Mouse (Mus musculus): Measurements from ENCODE around the gene Rccd1. TPM values are rescaled to one million over a fixed set of nuclear protein-coding genes. Genes with fewer than 3 reads are reported as not detected.

Rccd1 gene
- polyA plus RNA-seq, 1 experiment from 2014 or later, result 7.2 TPM

DNA sequence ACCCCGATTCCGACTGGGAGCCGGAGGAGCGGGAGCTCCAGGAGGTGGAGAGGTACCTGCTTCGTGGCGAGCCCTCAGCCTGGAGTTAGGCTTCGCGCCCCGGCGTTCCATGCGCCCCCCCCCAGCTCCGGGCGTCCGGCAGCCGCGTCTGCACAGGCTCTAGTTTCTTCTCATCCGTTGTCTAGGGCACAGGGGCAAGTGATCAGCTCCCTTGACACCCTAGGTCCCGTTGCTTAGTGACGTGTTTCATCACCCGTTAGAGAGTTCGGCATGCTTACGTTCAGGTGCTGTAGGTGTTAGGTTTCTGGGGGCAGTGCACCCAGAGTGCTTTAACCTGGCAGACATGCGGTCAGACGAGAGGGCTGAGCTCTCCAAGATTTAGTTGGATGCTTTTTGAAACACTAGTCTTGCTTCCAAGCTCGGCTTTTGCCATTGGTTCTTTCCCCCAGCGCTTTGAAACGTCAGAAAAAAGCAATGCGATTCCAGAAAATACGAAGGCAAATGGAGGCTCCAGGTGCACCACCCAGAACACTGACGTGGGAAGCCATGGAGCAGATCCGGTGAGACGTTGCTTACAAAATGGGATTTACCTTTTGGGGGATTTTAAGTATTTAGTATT is 62.8 kb downstream of the Rccd1 start:
- 1% methylated on average over 32 of the region's 32 CpGs for WGBS
- H3K27ac ChIP-seq (ENCODE audit: low read length), result peak overlapping the region; percentile 55
- H3K9me3 ChIP-seq (ENCODE audit: control insufficient read depth, low read length), result no peaks in the 10 kb centered on the region
- H3K4me2 ChIP-seq (ENCODE audit: low read depth, low read length), result peak overlapping the region; percentile 82
- H3K36me3 ChIP-seq (ENCODE audit: control insufficient read depth, insufficient read depth, low read length), result peaks cover 21% of the 10 kb centered on the region
- ATAC-seq (ENCODE audit: low read depth), result peak; percentile 62
- peak overlapping the region; percentile 81 for H3K9ac ChIP-seq (ENCODE audit: low read length)
- H3K4me1 ChIP-seq (replicated peaks; ENCODE audit: control insufficient read depth, insufficient read depth, low read length), result peaks cover 11% of the 10 kb centered on the region
- H3K4me3 ChIP-seq (ENCODE audit: low read length), result peak overlapping the region; percentile 81
- no peaks in the 10 kb centered on the region for H3K27me3 ChIP-seq (ENCODE audit: control insufficient read depth, insufficient read depth, low read depth, low read length)

DNA sequence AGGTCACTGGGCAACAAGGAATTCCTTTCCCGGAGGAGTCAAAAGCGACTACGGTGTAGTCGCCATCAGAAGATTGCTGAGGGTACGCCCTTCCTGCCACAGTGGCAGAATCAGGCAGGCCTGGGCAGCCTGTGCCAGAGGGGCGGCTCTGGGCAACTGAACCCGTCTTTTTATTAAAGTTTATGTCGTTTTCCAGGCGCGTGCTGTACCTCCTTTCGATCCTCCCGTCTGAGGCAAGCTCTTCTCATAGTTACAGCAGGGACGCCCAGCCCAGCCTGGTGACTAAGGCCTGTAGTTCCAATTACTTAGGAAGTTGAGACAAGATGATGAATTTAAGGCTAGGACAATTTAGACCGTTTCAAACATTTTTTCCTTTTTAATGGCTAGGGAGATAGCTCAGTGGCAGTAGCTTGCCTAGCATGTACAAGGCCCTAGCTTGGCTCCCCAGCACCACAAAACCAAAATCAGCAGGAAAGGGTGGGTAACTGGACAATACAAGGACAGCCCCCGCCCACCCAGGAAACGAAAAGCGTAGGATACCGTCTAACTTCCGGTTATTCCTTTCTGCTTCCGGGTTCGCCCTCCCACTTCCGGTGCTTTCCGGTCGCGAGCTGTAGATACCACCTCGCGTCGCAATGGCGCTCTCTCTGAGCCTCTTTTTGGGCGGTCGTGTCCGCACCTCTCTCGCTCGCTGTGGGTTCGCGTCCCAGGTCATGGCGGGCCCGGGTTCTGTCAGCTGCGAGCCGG is 63.5 kb downstream of the Rccd1 start, which contains the start of gene Ngrn:
TSS of gene Ngrn (plus strand) at position 591 of the 747 bp plus-strand sequence.
- Histone ChIP-seq H3K4me3 (ENCODE audit: low read length) (peak within 1 kb of the TSS; percentile 81), H3K9ac (ENCODE audit: low read length) (peak within 1 kb of the TSS; percentile 81), H3K4me2 (ENCODE audit: low read depth, low read length) (peak within 1 kb of the TSS; percentile 82), H3K27ac (ENCODE audit: low read length) (peak within 1 kb of the TSS; percentile 79), H3K9me3 (ENCODE audit: control insufficient read depth, low read length) (no peaks in the 10 kb centered on the region), H3K4me1 (replicated peaks; ENCODE audit: control insufficient read depth, insufficient read depth, low read length) (peaks cover 11% of the 10 kb centered on the region), H3K36me3 (ENCODE audit: control insufficient read depth, insufficient read depth, low read length) (peaks cover 17% of the 10 kb centered on the region), H3K27me3 (ENCODE audit: control insufficient read depth, insufficient read depth, low read depth, low read length) (no peaks in the 10 kb centered on the region)
- peak; percentile 94 for ATAC-seq (ENCODE audit: low read depth)
- WGBS, result 26% methylated on average over 40 of the region's 40 CpGs

DNA sequence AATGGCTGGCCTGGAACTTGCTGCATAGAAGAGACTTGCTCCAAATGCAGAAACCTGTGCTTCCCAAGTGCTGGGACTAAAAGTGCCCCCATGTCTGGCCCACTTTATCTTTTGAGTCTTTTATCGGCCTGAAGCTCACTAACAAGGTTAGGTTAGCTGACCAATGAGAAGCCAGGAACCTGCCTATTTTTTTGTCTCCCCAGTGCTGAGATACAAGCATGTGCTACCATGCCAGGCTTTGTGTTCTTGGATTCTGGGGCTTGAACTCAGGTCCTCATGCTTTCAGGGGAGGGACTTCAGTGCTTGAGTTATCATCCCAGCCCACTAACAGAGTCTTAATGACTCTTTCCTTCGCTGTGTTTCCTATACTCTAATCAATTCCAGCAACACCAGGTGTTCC is 66.5 kb downstream of the Rccd1 start:
- no peak overlapping the region for H3K4me3 ChIP-seq (ENCODE audit: low read length)
- H3K9me3 ChIP-seq (ENCODE audit: control insufficient read depth, low read length), result no peaks in the 10 kb centered on the region
- ATAC-seq (ENCODE audit: low read depth), result no peak
- H3K4me1 ChIP-seq (replicated peaks; ENCODE audit: control insufficient read depth, insufficient read depth, low read length), result peaks cover 11% of the 10 kb centered on the region
- no peaks in the 10 kb centered on the region for H3K36me3 ChIP-seq (ENCODE audit: control insufficient read depth, insufficient read depth, low read length)
- H3K27ac ChIP-seq (ENCODE audit: low read length), result no peak overlapping the region
- 55% methylated on average over 2 of the region's 2 CpGs for WGBS
- no peak overlapping the region for H3K4me2 ChIP-seq (ENCODE audit: low read depth, low read length)
- H3K27me3 ChIP-seq (ENCODE audit: control insufficient read depth, insufficient read depth, low read depth, low read length), result no peaks in the 10 kb centered on the region
- no peak overlapping the region for H3K9ac ChIP-seq (ENCODE audit: low read length)

DNA sequence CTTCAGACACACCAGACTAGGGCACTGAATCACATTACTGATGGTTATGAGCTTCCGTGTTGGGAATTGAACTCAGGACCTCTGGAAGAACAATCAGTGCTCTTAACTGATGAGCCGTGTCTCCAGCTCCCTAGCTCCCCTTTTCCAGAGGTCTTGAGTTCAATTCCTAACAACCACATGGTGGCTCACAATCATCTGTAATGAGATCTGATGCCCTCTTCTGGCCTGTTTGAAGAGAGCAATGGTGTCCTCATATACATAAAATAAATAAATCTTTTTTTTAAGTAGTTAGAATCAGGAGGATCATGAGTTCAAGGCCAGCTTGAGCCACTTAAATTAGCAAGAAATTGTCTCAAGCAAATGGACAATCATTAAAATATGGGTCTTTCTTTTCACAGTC is 68.3 kb downstream of the Rccd1 start:
- H3K4me3 ChIP-seq (ENCODE audit: low read length), result no peak overlapping the region
- H3K27ac ChIP-seq (ENCODE audit: low read length), result no peak overlapping the region
- no peaks in the 10 kb centered on the region for H3K36me3 ChIP-seq (ENCODE audit: control insufficient read depth, insufficient read depth, low read length)
- H3K9me3 ChIP-seq (ENCODE audit: control insufficient read depth, low read length), result no peaks in the 10 kb centered on the region
- no peak overlapping the region for H3K4me2 ChIP-seq (ENCODE audit: low read depth, low read length)
- no peak overlapping the region for H3K9ac ChIP-seq (ENCODE audit: low read length)
- no peak for ATAC-seq (ENCODE audit: low read depth)
- no peaks in the 10 kb centered on the region for H3K27me3 ChIP-seq (ENCODE audit: control insufficient read depth, insufficient read depth, low read depth, low read length)
- WGBS, result 70% methylated on average over 2 of the region's 2 CpGs
- peaks cover 5% of the 10 kb centered on the region; the same call in 1 of the 2 replicates for H3K4me1 ChIP-seq (replicated peaks; ENCODE audit: control insufficient read depth, insufficient read depth, low read length)

DNA sequence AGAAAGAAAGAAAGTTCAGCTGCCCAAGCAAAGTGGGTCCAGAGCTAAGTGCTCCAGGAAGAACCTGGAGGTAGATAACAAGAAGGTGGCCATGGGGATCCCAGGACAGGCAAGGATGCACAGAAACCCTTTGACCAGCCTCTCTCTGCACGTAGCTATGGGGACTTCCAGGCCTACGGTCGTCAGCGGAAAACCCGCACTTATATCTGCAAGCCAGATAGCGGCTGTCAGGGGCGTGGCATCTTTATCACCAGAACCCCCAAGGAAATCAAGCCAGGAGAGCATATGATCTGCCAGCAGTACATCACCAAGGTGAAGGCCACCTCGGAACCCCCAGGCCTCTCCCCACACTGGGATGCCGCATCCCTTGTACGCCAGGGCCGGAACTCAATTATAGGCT is 71.4 kb downstream of the Rccd1 start:
- Histone ChIP-seq H3K9ac (ENCODE audit: low read length) (no peak overlapping the region), H3K9me3 (ENCODE audit: control insufficient read depth, low read length) (no peaks in the 10 kb centered on the region), H3K4me1 (replicated peaks; ENCODE audit: control insufficient read depth, insufficient read depth, low read length) (no peaks in the 10 kb centered on the region), H3K4me2 (ENCODE audit: low read depth, low read length) (no peak overlapping the region), H3K4me3 (ENCODE audit: low read length) (no peak overlapping the region), H3K36me3 (ENCODE audit: control insufficient read depth, insufficient read depth, low read length) (no peaks in the 10 kb centered on the region), H3K27me3 (ENCODE audit: control insufficient read depth, insufficient read depth, low read depth, low read length) (no peaks in the 10 kb centered on the region), H3K27ac (ENCODE audit: low read length) (no peak overlapping the region)
- 80% methylated on average over 11 of the region's 11 CpGs for WGBS
- no peak for ATAC-seq (ENCODE audit: low read depth)

DNA sequence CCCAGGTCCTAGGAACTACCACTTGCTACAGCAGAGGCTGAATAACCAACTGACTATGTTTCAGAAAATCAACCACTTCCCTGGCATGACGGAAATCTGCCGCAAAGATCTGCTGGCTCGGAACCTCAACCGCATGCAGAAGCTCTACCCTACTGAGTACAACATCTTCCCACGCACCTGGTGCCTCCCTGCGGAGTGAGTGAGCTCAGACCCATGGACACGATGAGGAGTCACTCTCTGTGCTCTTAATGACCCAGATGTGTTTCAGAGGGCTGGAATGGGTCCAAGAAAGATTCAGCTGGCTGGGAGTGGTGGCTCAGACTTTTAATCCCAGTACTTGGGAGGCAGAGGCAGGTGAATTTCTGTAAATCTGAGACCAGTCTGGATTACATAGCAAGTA is 71.8 kb downstream of the Rccd1 start:
- ATAC-seq (ENCODE audit: low read depth), result no peak
- 79% methylated on average over 7 of the region's 7 CpGs for WGBS
- H3K9ac ChIP-seq (ENCODE audit: low read length), result no peak overlapping the region

DNA sequence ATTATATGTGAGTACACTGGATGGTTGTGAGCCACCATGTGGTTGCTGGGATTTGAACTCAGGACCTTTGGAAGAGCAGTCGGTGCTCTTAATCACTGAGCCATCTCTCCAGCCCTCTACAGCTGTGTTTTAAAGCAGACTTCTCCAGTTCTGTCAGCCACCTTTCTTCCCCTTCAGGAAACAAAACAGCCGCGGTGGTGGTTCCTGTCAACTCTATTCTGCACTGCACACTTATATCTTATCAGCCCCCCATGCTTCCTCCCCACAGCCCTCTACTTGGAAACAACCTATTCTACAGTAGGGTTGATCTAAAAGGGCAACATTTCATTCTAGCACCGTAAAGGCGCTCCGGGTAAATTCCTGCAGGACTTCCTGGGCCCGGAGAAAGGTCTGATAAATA is 77.4 kb downstream of the Rccd1 start:
- Histone ChIP-seq H3K9ac (ENCODE audit: low read length) (peak overlapping the region; percentile 78), H3K36me3 (ENCODE audit: control insufficient read depth, insufficient read depth, low read length) (no peaks in the 10 kb centered on the region), H3K4me1 (replicated peaks; ENCODE audit: control insufficient read depth, insufficient read depth, low read length) (0 out of 2 replicates have a peak, but pooled peaks cover 4% of the 10 kb centered on the region), H3K4me2 (ENCODE audit: low read depth, low read length) (peak overlapping the region; percentile 73), H3K27me3 (ENCODE audit: control insufficient read depth, insufficient read depth, low read depth, low read length) (no peaks in the 10 kb centered on the region), H3K9me3 (ENCODE audit: control insufficient read depth, low read length) (no peaks in the 10 kb centered on the region), H3K4me3 (ENCODE audit: low read length) (peak overlapping the region; percentile 63), H3K27ac (ENCODE audit: low read length) (no peak overlapping the region; the same call in 1 of the 2 replicates)
- ATAC-seq (ENCODE audit: low read depth), result no peak
- 39% methylated on average over 7 of the region's 7 CpGs for WGBS

More for the DNA sequence above, 71.8 kb downstream of the Rccd1 start:
- Histone ChIP-seq H3K36me3 (ENCODE audit: control insufficient read depth, insufficient read depth, low read length) (no peaks in the 10 kb centered on the region), H3K27ac (ENCODE audit: low read length) (no peak overlapping the region), H3K4me3 (ENCODE audit: low read length) (no peak overlapping the region), H3K4me1 (replicated peaks; ENCODE audit: control insufficient read depth, insufficient read depth, low read length) (no peaks in the 10 kb centered on the region), H3K27me3 (ENCODE audit: control insufficient read depth, insufficient read depth, low read depth, low read length) (no peaks in the 10 kb centered on the region), H3K9me3 (ENCODE audit: control insufficient read depth, low read length) (no peaks in the 10 kb centered on the region), H3K4me2 (ENCODE audit: low read depth, low read length) (no peak overlapping the region)

DNA sequence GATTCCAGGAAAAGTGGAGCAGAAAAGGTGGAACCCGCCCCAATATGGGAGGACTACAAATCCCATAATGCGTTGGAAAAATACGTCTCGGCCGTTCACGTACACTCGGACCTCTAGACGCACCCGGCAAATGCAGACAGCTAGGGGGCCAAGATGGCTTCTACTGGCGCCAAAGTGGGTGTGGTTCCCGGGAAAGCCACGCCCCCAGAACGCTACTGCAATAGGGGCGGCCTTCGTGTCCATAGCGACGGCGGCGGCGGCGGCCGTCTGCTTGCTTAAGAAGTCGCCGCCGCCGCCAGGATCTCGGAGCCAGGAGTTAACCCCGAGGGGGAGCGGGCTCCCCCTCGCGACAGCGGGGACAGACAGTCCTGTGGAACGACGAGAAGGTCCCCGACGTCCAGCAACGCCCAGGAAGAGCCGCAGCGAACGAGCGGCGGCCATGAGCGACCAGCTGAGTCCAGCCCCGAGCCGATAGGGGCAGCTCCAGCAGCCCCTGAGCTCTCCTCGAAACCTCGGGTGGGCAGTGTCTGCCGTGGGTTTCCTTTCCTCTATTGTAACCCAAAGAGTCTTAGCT is 78.0 kb downstream of the Rccd1 start, which contains the start of gene Ttll13:
TSS of gene Ttll13 (plus strand) at position 229 of the 574 bp plus-strand sequence.
- WGBS, result under 1% methylated on average over 48 of the region's 48 CpGs
- H3K4me3 ChIP-seq (ENCODE audit: low read length), result peak within 1 kb of the TSS; percentile 63

DNA sequence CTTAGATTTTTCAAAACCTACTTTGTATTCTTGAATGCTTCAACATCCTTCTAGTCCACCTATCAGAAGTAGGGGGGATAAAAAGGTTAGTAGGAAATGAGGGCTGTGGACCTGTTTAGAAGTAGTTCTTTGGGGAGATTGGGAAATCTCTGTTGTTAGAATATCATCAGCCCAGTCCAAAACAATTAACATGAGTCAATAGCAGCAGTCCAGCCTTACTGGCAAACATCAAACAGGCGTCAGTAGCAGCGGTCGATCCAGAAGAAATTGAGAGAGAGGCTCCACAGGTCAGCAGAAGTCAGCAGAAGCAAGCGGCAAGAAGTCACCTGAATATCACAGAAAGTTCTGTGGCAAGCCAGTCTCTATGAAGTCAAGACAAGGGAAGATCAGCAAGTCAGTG is 79.4 kb downstream of the Rccd1 start:
- no peaks in the 10 kb centered on the region for H3K27me3 ChIP-seq (ENCODE audit: control insufficient read depth, insufficient read depth, low read depth, low read length)
- H3K9me3 ChIP-seq (ENCODE audit: control insufficient read depth, low read length), result no peaks in the 10 kb centered on the region
- H3K36me3 ChIP-seq (ENCODE audit: control insufficient read depth, insufficient read depth, low read length), result 0 out of 2 replicates have a peak, but pooled peaks cover 3% of the 10 kb centered on the region
- no peak for ATAC-seq (ENCODE audit: low read depth)
- no peak overlapping the region for H3K4me3 ChIP-seq (ENCODE audit: low read length)
- whole genome bisulfite sequencing, result 90% methylated on average over 4 of the region's 4 CpGs
- no peak overlapping the region for H3K4me2 ChIP-seq (ENCODE audit: low read depth, low read length)
- no peak overlapping the region for H3K9ac ChIP-seq (ENCODE audit: low read length)
- H3K27ac ChIP-seq (ENCODE audit: low read length), result no peak overlapping the region
- H3K4me1 ChIP-seq (replicated peaks; ENCODE audit: control insufficient read depth, insufficient read depth, low read length), result 0 out of 2 replicates have a peak, but pooled peaks cover 4% of the 10 kb centered on the region

More for the DNA sequence above, 78.0 kb downstream of the Rccd1 start, which contains the start of gene Ttll13:
- H3K9ac ChIP-seq (ENCODE audit: low read length), result peak within 1 kb of the TSS; percentile 78
- 0 out of 2 replicates have a peak, but pooled peaks cover 4% of the 10 kb centered on the region for H3K4me1 ChIP-seq (replicated peaks; ENCODE audit: control insufficient read depth, insufficient read depth, low read length)
- no peaks in the 10 kb centered on the region for H3K36me3 ChIP-seq (ENCODE audit: control insufficient read depth, insufficient read depth, low read length)
- peak within 1 kb of the TSS; percentile 87 for H3K27ac ChIP-seq (ENCODE audit: low read length)
- peak within 1 kb of the TSS; percentile 73 for H3K4me2 ChIP-seq (ENCODE audit: low read depth, low read length)
- no peaks in the 10 kb centered on the region for H3K9me3 ChIP-seq (ENCODE audit: control insufficient read depth, low read length)
- no peaks in the 10 kb centered on the region for H3K27me3 ChIP-seq (ENCODE audit: control insufficient read depth, insufficient read depth, low read depth, low read length)
- ATAC-seq (ENCODE audit: low read depth), result peak; percentile 99
